Mouse (Mus musculus) neural tube, embryonic 12.5 days (tissue): ENCODE measurements around the gene Chrnb4. TPM values are rescaled to one million over a fixed set of nuclear protein-coding genes. Genes with fewer than 3 reads are reported as not detected.
A peak's percentile ranks its signal among the peaks of the same experiment; 100 is the strongest.

Experiments
- ATAC-seq: fragments of 200-750 bp; cut with Nextera tagmentation; 2 replicates; pipeline ENCODE4 v1.8.0; 2017; ENCODE audit warnings: low read depth, mild to moderate bottlenecking, moderate TSS enrichment, moderate library complexity; ENCODE audit not compliant: low FRiP score
- H3K27ac ChIP-seq: fragments of 300-500 bp; sonication (generic); 2 replicates; pipeline ENCODE4 v1.5.1; 2016
- H3K27me3 ChIP-seq: fragments of 300-500 bp; sonication (generic); replicated peaks from 2 replicates; pipeline ENCODE4 v1.6.1; 2016; ENCODE audit warnings: mild to moderate bottlenecking
- H3K36me3 ChIP-seq: fragments of 300-500 bp; sonication (generic); 2 replicates; pipeline ENCODE4 v1.6.1; 2016; ENCODE audit warnings: mild to moderate bottlenecking
- H3K4me1 ChIP-seq: fragments of 300-500 bp; sonication (generic); 2 replicates; pipeline ENCODE4 v1.6.1; 2016
- H3K4me2 ChIP-seq: fragments of 300-500 bp; sonication (generic); replicated peaks from 2 replicates; pipeline ENCODE4 v1.6.1; 2016; ENCODE audit warnings: mild to moderate bottlenecking
- H3K4me3 ChIP-seq: fragments of 300-500 bp; sonication (generic); 2 replicates; pipeline ENCODE4 v1.5.1; 2016
- H3K9ac ChIP-seq: fragments of 300-500 bp; sonication (generic); 2 replicates; pipeline ENCODE4 v1.6.1; 2016; ENCODE audit warnings: mild to moderate bottlenecking
- H3K9me3 ChIP-seq: fragments of 300-500 bp; sonication (generic); 2 replicates; pipeline ENCODE4 v1.6.1; 2016; ENCODE audit warnings: mild to moderate bottlenecking
- WGBS: fragments of 180-500 bp; shearing (Covaris S2); methylation state at CpG from one replicate; pipeline ENCODE4 v1.1.7; 2016; 5-methylcytosine and 5-hydroxymethylcytosine counted together
- polyA plus RNA-seq: library from polyadenylated mRNA; unstranded; fragments of >200 nt; fragmentation: Nextera tagmentation; extraction: Ambion mirVana; gene quantifications from 2 replicates; pipeline ENCODE4 v1.2.1, GENCODE M21; 2016

The Chrnb4 gene
- polyA plus RNA-seq = 2.7 and 3.7 TPM in 2 replicates

DNA sequence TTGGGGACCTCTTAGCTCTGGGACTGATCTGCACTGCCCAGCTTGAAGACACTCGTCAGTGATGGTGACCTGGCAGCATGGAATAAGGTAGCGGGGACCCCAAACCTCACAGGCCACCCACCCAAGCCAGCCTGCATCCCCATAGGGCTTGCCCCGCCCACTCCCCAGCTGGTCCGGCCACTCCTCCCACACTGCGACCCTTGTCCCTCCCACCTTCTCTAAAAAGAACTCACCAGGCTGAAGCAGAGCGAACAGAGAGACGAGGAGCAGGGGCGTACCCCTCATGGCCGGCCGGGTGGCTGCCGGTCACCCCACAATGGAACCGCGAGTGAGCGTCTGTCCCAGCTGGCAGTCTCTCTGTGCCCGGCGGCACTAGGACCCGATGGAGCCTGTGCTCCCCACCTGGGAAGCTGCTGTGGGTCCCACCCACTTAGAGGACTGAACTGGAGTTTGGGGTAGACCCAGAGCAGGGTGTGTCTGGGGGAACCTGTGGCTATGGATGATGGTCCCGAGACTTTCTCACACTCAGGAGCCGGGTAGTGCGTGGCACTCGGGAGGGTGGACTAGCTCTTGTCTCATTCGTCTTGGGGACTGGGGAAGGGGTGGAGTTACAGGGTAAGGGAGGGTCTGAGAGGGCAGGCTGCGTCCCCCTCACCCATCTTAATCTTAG lies at the start of gene Chrnb4:
Gene Chrnb4 (minus strand): TSS at position 569 of the 670 bp plus-strand sequence.
- WGBS = under 1% methylated on average over 23 of the region's 23 CpGs
- Histone ChIP-seq H3K36me3 (no peaks in the 10 kb centered on the region), H3K4me3 (peak within 1 kb of the TSS; percentile 39), H3K27me3 (no peaks in the 10 kb centered on the region), H3K9ac (peak within 1 kb of the TSS; percentile 48; the same call in 1 of the 2 replicates), H3K27ac (no peak within 1 kb of the TSS), H3K9me3 (no peaks in the 10 kb centered on the region), H3K4me1 (peaks cover 23% of the 10 kb centered on the region), H3K4me2 (peak within 1 kb of the TSS; percentile 68)
- peak; percentile 51 for ATAC-seq

DNA sequence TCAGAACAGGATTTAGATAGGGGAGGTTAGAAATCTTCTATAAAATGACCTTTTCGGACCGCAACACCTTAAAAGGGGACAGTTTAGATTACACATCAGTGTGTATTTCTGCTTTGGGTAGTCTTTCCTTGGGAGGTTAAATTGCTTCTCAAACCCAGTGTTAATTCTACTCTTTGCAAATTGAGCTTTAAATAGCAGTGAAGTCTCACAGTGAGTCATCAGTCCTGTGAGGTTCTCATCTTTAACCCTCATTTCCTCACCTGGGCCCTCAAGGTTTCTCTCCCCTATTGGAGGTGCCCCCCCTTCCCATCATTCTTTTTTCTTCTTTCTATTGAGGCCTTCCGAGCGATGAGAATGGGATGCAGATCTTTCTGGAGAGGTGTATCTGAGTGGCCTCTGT lies 48.3 kb upstream of the Chrnb4 start:
- WGBS = 96% methylated on average over 4 of the region's 4 CpGs
- H3K9ac ChIP-seq = no peak overlapping the region
- ATAC-seq = no peak
- H3K36me3 ChIP-seq = no peaks in the 10 kb centered on the region
- H3K4me1 ChIP-seq = no peaks in the 10 kb centered on the region
- no peak overlapping the region for H3K27ac ChIP-seq
- no peaks in the 10 kb centered on the region for H3K27me3 ChIP-seq
- no peak overlapping the region for H3K4me2 ChIP-seq
- H3K9me3 ChIP-seq = no peaks in the 10 kb centered on the region
- no peak overlapping the region for H3K4me3 ChIP-seq

DNA sequence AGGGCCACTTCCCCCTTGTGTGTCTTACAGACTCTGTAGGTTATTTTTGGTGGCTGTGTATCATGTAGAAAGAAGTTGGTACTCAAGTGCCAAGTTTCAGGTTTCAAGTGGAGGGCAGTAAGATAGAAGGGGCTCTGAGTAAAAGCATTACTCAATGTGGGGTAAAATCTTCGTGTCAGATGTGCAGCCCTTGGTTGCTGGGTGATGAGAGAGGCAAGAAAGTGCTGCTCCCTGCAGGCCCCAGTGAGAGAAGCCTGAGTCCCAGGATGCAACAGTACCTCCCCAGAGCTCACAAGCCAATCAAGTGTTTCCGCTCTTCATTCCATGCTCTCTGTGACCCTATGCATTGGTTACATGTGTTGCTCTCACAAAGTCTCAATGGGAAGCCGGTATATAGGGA lies 47.5 kb upstream of the Chrnb4 start:
- no peaks in the 10 kb centered on the region for H3K9me3 ChIP-seq
- WGBS = 71% methylated on average over 3 of the region's 3 CpGs
- no peak overlapping the region for H3K4me2 ChIP-seq
- H3K4me3 ChIP-seq = no peak overlapping the region
- no peak overlapping the region for H3K27ac ChIP-seq
- H3K36me3 ChIP-seq = no peaks in the 10 kb centered on the region
- ATAC-seq = no peak
- no peaks in the 10 kb centered on the region for H3K4me1 ChIP-seq
- no peak overlapping the region for H3K9ac ChIP-seq
- no peaks in the 10 kb centered on the region for H3K27me3 ChIP-seq

DNA sequence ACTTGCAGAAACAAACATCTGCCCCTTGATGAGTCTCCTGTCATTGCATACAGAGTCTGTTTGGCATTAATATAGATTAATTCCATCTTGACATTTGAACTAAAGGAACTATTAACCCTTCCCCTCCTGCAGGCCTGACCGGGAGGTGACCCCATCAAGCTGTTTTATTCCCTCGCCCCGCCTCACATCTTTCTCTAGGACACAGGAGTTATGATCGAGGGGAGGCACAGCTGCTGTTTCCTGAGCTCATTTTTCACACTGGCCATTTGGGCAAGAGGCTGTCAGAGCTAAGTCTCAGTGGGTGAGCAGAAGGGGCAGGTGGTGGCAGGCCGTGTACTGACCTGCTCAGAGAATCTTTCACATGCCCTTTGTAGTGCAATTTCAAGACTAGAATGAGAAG lies 41.6 kb upstream of the Chrnb4 start:
- no peak overlapping the region for H3K4me3 ChIP-seq

DNA sequence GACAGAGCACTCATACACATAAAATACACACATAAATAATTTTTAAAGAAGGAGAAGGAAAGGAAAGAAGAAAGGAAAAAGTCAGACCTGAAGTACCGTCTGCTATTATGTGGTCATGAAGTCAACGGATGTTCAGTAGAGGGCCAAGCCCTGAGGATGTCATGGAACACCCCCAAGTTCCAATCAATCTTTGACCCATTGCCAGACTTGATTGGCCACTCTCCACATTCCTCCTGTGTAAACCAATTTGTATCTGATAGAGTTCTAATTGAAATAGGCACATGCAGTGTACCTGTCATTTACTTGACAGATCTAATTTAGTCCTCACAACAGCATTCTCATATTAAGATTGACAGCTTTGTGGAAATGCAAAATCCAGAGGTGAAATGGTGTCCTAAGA lies 40.6 kb upstream of the Chrnb4 start:
- peaks cover 14% of the 10 kb centered on the region for H3K4me1 ChIP-seq
- no peak overlapping the region for H3K4me2 ChIP-seq
- H3K4me3 ChIP-seq = no peak overlapping the region
- H3K9me3 ChIP-seq = no peaks in the 10 kb centered on the region
- no peaks in the 10 kb centered on the region for H3K27me3 ChIP-seq
- H3K9ac ChIP-seq = no peak overlapping the region
- no peak for ATAC-seq
- WGBS = 89% methylated on average over 2 of the region's 2 CpGs
- no peak overlapping the region for H3K27ac ChIP-seq
- no peaks in the 10 kb centered on the region for H3K36me3 ChIP-seq

More for the DNA sequence above, 41.6 kb upstream of the Chrnb4 start:
- no peak overlapping the region for H3K9ac ChIP-seq
- H3K4me2 ChIP-seq = 0 out of 2 replicates have a peak overlapping the region, but pooled peaks have one; percentile 7
- H3K27me3 ChIP-seq = no peaks in the 10 kb centered on the region
- H3K36me3 ChIP-seq = no peaks in the 10 kb centered on the region
- 7% methylated on average over 5 of the region's 5 CpGs for WGBS
- ATAC-seq = peak; percentile 58; the same call in 1 of the 2 replicates
- no peaks in the 10 kb centered on the region for H3K9me3 ChIP-seq
- peaks cover 14% of the 10 kb centered on the region for H3K4me1 ChIP-seq
- 0 out of 2 replicates have a peak overlapping the region, but pooled peaks have one; percentile 10 for H3K27ac ChIP-seq

DNA sequence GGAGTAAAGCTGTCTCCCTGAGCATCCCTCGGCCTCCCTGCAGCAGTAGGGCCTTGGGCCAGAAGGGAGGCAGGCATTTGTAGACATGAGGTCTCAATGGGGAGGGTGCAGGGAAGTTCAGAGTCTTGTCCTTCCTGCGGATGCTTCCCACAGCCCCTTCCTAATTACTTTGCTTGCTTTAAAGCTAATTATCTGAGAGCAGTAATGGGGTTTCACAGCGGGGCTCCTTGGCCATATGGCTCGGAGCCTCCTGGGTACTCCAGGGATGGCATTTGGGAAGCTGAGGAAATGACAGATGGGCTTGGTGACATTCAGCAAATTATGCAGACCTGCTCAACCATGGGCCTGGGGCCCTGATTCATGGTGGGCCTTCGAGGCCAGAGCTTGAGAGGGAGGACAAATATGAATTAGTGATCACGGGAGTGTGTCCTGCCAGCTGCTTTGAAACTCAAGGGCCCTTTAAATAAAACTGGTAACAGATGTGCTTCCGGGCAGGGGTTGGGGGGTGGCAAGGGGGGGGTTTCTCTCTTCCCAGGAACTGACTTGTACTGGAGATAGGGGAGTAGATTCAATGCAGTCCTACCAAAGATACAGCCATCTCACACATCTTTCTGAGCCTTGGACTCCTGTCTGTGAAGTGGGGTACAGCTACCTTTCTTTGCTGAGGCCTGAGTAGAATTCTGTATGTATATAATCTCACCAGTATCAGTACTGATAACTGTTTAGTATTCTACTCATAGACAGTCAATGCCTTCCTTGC lies 34.8 kb upstream of the Chrnb4 start:
- ATAC-seq = peak; percentile 94
- Histone ChIP-seq H3K4me2 (no peak overlapping the region), H3K36me3 (no peaks in the 10 kb centered on the region), H3K4me3 (no peak overlapping the region), H3K4me1 (peaks cover 23% of the 10 kb centered on the region), H3K27ac (peak overlapping the region; percentile 16; the same call in 1 of the 2 replicates), H3K9me3 (no peaks in the 10 kb centered on the region), H3K27me3 (no peaks in the 10 kb centered on the region), H3K9ac (no peak overlapping the region)
- 5% methylated on average over 7 of the region's 7 CpGs for WGBS

DNA sequence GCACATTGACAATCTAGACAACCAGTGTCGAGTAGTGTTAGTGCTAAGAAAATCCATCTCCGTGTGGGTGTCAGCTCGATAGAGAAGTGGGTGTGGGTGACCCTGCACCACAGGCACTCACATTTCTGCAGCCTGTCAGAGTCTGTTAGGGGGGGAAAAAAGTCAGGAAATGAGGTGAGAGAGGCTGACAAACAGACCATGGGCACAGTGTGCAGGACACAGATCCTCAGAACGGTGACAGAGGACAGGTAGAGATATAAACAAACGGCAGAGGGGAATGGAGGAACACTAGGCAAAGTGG lies 19.3 kb upstream of the Chrnb4 start:
- WGBS = 64% methylated on average over 5 of the region's 5 CpGs
- no peak overlapping the region for H3K4me2 ChIP-seq
- ATAC-seq = no peak

DNA sequence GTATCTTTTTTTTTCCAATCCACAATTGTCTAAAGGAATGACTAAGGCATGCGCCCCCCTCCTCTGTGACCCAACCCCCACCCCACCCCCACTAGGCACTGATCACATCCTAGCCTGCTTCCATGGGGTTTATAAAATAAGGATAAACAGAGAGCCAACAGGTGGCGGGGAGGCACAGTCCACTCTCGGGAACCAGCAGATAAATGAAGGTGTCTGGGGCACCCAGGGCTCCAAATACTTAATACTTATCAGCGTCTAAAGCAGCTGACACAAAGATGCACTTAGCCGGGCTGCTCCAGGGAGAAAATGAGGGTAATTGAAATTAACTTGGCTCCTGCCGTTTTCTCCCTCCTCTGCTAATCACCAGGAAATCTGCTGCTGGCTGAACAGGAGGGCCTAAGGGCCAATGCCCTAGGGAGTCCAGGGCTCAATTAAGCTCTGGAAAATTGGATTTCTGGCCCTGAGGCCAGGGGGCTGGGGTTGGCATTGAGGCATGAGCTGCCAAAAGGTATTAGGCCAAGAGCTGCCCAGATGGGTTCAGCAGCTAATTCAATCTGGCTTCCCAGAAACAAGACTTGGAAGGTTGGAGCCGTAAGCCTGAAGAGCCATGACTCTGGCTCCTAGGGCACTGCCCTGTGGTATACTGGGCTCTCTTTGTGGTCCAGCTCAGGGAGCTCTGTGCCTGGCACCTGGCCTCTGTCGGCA lies 18.8 kb upstream of the Chrnb4 start:
- Histone ChIP-seq H3K9me3 (no peaks in the 10 kb centered on the region), H3K4me1 (peaks cover 11% of the 10 kb centered on the region), H3K27ac (0 out of 2 replicates have a peak overlapping the region, but pooled peaks have one; percentile 10), H3K36me3 (no peaks in the 10 kb centered on the region), H3K27me3 (no peaks in the 10 kb centered on the region), H3K4me2 (no peak overlapping the region), H3K9ac (no peak overlapping the region), H3K4me3 (no peak overlapping the region)
- WGBS = 30% methylated on average over 8 of the region's 8 CpGs
- ATAC-seq = peak; percentile 74; the same call in 1 of the 2 replicates

More for the DNA sequence above, 19.3 kb upstream of the Chrnb4 start:
- H3K4me1 ChIP-seq = peaks cover 11% of the 10 kb centered on the region
- H3K27ac ChIP-seq = 0 out of 2 replicates have a peak overlapping the region, but pooled peaks have one; percentile 10
- no peak overlapping the region for H3K9ac ChIP-seq
- H3K9me3 ChIP-seq = no peaks in the 10 kb centered on the region
- H3K4me3 ChIP-seq = no peak overlapping the region
- no peaks in the 10 kb centered on the region for H3K36me3 ChIP-seq
- H3K27me3 ChIP-seq = no peaks in the 10 kb centered on the region

DNA sequence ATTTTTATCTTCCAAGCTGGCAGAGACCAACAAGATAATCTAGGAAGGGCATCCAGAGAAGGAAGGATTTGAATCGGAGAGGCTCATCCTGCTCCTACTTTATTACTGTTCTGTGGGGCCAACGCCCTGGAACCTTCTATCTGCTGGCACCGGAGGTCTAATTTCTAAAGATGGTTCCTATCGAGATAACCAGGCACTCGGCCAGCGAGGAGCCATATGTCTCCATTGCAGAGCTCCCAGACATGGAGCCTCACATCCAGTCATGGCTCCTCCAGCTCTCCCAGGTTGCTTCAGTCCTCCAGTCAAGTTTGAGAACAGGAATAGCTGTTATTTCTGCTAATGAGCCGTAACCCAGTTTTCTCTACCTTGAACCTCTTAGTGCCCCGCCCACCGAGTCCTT lies 16.7 kb upstream of the Chrnb4 start:
- no peak overlapping the region for H3K4me2 ChIP-seq
- H3K9ac ChIP-seq = no peak overlapping the region
- H3K36me3 ChIP-seq = no peaks in the 10 kb centered on the region
- no peak overlapping the region for H3K27ac ChIP-seq
- WGBS = 91% methylated on average over 9 of the region's 9 CpGs
- ATAC-seq = no peak
- H3K4me1 ChIP-seq = peaks cover 11% of the 10 kb centered on the region
- no peaks in the 10 kb centered on the region for H3K27me3 ChIP-seq
- H3K9me3 ChIP-seq = no peaks in the 10 kb centered on the region
- H3K4me3 ChIP-seq = no peak overlapping the region

DNA sequence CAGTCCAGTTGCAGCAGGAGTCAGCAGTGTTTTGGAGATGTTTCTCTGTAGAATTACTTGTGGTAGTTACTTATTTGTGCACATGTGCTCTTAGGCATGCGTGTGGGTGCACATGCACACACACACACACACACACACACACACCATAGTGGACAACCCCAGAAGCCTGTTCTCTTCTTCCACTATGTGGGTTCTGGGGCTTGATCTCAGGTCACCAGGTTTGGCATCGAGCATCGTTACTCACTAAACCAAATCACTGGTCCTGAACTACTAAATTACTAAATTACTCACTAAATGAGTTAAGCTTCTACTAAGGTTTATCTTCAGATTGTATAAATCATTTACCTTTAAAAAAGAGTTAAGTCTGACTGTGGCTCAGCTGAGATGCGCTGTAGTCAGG lies 9.5 kb upstream of the Chrnb4 start:
- H3K4me3 ChIP-seq = no peak overlapping the region
- no peaks in the 10 kb centered on the region for H3K4me1 ChIP-seq
- no peak overlapping the region for H3K4me2 ChIP-seq
- H3K36me3 ChIP-seq = no peaks in the 10 kb centered on the region
- no peak overlapping the region for H3K9ac ChIP-seq
- H3K9me3 ChIP-seq = no peaks in the 10 kb centered on the region
- WGBS = 92% methylated on average over 4 of the region's 4 CpGs
- ATAC-seq = no peak
- H3K27ac ChIP-seq = no peak overlapping the region
- H3K27me3 ChIP-seq = no peaks in the 10 kb centered on the region

DNA sequence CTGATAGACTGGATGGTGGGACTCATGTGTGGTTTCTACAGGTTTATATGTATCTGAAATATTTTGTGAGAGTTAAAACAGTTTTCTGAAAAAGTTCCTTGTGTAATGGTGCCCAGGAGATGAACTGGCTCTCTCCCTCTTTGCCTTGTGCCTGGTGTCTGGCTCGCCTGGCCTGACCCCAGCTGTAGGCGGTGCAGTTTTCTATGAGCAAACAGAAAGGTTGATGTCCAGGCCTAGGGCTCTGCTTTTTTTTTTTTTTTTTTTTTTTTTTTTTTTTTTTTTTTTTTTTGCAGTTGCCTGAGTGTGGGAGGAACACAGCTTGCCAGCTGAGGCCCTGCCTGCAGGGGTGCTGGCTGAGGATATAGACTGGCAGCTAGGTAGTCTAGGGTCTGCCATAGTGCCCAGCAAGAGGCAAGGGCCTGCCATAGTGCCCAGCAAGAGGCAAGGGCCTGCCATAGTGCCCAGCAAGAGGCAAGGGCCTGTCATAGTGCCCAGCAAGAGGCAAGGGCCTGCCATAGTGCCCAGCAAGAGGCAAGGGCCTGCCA lies 6.9 kb upstream of the Chrnb4 start:
- ATAC-seq = no peak
- 72% methylated on average over 2 of the region's 2 CpGs for WGBS
- no peaks in the 10 kb centered on the region for H3K9me3 ChIP-seq
- H3K27me3 ChIP-seq = no peaks in the 10 kb centered on the region
- no peak overlapping the region for H3K9ac ChIP-seq
- H3K4me3 ChIP-seq = no peak overlapping the region
- no peaks in the 10 kb centered on the region for H3K36me3 ChIP-seq
- no peaks in the 10 kb centered on the region for H3K4me1 ChIP-seq
- H3K27ac ChIP-seq = no peak overlapping the region
- no peak overlapping the region for H3K4me2 ChIP-seq

DNA sequence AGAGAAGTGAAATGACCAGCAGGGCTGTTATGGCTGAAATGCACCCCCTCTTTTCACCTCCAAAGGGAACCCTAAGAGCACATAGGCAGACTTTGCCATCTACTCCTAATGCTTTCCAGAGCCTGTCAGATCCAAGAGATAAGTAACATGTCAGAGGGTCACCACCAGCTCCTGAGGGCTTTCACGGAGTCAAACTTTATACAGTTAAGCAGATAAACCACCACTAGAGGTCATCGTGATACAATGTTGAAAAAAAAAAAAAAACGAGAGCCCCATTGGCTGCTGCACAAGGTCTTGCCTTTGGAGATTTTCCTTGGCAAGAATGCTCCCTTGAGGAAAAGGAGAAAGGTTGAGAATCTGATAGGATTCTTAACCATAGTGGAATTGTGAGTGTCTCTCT lies 1.8 kb downstream of the Chrnb4 start:
- WGBS = under 1% methylated on average over 3 of the region's 3 CpGs
- no peak overlapping the region for H3K9ac ChIP-seq

More for the DNA sequence above, 1.8 kb downstream of the Chrnb4 start:
- Histone ChIP-seq H3K4me2 (no peak overlapping the region), H3K36me3 (no peaks in the 10 kb centered on the region), H3K4me1 (peaks cover 23% of the 10 kb centered on the region), H3K27me3 (no peaks in the 10 kb centered on the region), H3K27ac (no peak overlapping the region), H3K4me3 (no peak overlapping the region), H3K9me3 (no peaks in the 10 kb centered on the region)
- no peak for ATAC-seq
